Mouse (Mus musculus): ENCODE data around the gene Kcp. TPM values are rescaled to one million over a fixed set of nuclear protein-coding genes. Genes with fewer than 3 reads are reported as not detected.

Gene Kcp
- polyA plus RNA-seq, 1 experiment from 2014 or later = 9.2 TPM

- no peak; the same call in 1 of the 2 replicates for ATAC-seq (replicated peaks; ENCODE audit: extremely low read depth, insufficient read depth, low FRiP score)
- Histone ChIP-seq H3K9ac (ENCODE audit: low read length) (peak within 1 kb of the TSS; percentile 74), H3K9me3 (replicated peaks; ENCODE audit: control insufficient read depth, low read length) (peaks cover 4% of the 10 kb centered on the region; the same call in 1 of the 2 replicates), H3K4me2 (ENCODE audit: low read depth, low read length) (peak within 1 kb of the TSS; percentile 97), H3K27me3 (ENCODE audit: control insufficient read depth, insufficient read depth, low read length) (peaks cover 13% of the 10 kb centered on the region), H3K4me1 (ENCODE audit: control insufficient read depth, insufficient read depth, low read length) (peaks cover 32% of the 10 kb centered on the region), H3K27ac (ENCODE audit: low read length) (no peak within 1 kb of the TSS), H3K4me3 (ENCODE audit: low read length) (peak within 1 kb of the TSS; percentile 69), H3K36me3 (ENCODE audit: control insufficient read depth, insufficient read depth) (no peaks in the 10 kb centered on the region)
- WGBS = under 1% methylated on average over 86 of the region's 96 CpGs
Observed at GRCm38 (mm10) chr6:29526281-29527251, 18.8 kb upstream of the Kcp start, which contains the start of gene Irf5. Irf5 (plus strand) TSS chr6:29526625.

- H3K9me3 ChIP-seq (replicated peaks; ENCODE audit: control insufficient read depth, low read length) = peaks cover 4% of the 10 kb centered on the region; the same call in 1 of the 2 replicates
- H3K36me3 ChIP-seq (ENCODE audit: control insufficient read depth, insufficient read depth) = no peaks in the 10 kb centered on the region
- peaks cover 13% of the 10 kb centered on the region for H3K27me3 ChIP-seq (ENCODE audit: control insufficient read depth, insufficient read depth, low read length)
- no peak for ATAC-seq (replicated peaks; ENCODE audit: extremely low read depth, insufficient read depth, low FRiP score)
- no peak overlapping the region for H3K4me2 ChIP-seq (ENCODE audit: low read depth, low read length)
- WGBS = 76% methylated on average over 6 of the region's 6 CpGs
- peaks cover 32% of the 10 kb centered on the region for H3K4me1 ChIP-seq (ENCODE audit: control insufficient read depth, insufficient read depth, low read length)
- no peak overlapping the region for H3K4me3 ChIP-seq (ENCODE audit: low read length)
- no peak overlapping the region for H3K9ac ChIP-seq (ENCODE audit: low read length)
- H3K27ac ChIP-seq (ENCODE audit: low read length) = no peak overlapping the region
Observed at GRCm38 (mm10) chr6:29525256-29525655, 17.5 kb upstream of the Kcp start.

- no peak for ATAC-seq (replicated peaks; ENCODE audit: extremely low read depth, insufficient read depth, low FRiP score)
- peaks cover 10% of the 10 kb centered on the region for H3K27me3 ChIP-seq (ENCODE audit: control insufficient read depth, insufficient read depth, low read length)
- no peak overlapping the region for H3K4me3 ChIP-seq (ENCODE audit: low read length)
- no peak overlapping the region for H3K27ac ChIP-seq (ENCODE audit: low read length)
- H3K9me3 ChIP-seq (replicated peaks; ENCODE audit: control insufficient read depth, low read length) = peaks cover 4% of the 10 kb centered on the region; the same call in 1 of the 2 replicates
- 34% methylated on average over 6 of the region's 6 CpGs for WGBS
- H3K4me1 ChIP-seq (ENCODE audit: control insufficient read depth, insufficient read depth, low read length) = peaks cover 22% of the 10 kb centered on the region
- H3K36me3 ChIP-seq (ENCODE audit: control insufficient read depth, insufficient read depth) = no peaks in the 10 kb centered on the region
- no peak overlapping the region for H3K9ac ChIP-seq (ENCODE audit: low read length)
- no peak overlapping the region for H3K4me2 ChIP-seq (ENCODE audit: low read depth, low read length)
Observed at GRCm38 (mm10) chr6:29524034-29524489, 16.3 kb upstream of the Kcp start.

- no peak overlapping the region for H3K4me3 ChIP-seq (ENCODE audit: low read length)
- no peaks in the 10 kb centered on the region for H3K36me3 ChIP-seq (ENCODE audit: control insufficient read depth, insufficient read depth)
- 75% methylated on average over 12 of the region's 12 CpGs for WGBS
- H3K9me3 ChIP-seq (replicated peaks; ENCODE audit: control insufficient read depth, low read length) = peaks cover 4% of the 10 kb centered on the region; the same call in 1 of the 2 replicates
- H3K4me2 ChIP-seq (ENCODE audit: low read depth, low read length) = no peak overlapping the region
- H3K27ac ChIP-seq (ENCODE audit: low read length) = peak overlapping the region; percentile 36; the same call in 1 of the 2 replicates
- H3K4me1 ChIP-seq (ENCODE audit: control insufficient read depth, insufficient read depth, low read length) = peaks cover 20% of the 10 kb centered on the region
- peaks cover 10% of the 10 kb centered on the region for H3K27me3 ChIP-seq (ENCODE audit: control insufficient read depth, insufficient read depth, low read length)
- no peak for ATAC-seq (replicated peaks; ENCODE audit: extremely low read depth, insufficient read depth, low FRiP score)
- H3K9ac ChIP-seq (ENCODE audit: low read length) = no peak overlapping the region
Observed at GRCm38 (mm10) chr6:29523301-29524033, 15.7 kb upstream of the Kcp start.

- peaks cover 14% of the 10 kb centered on the region for H3K4me1 ChIP-seq (ENCODE audit: control insufficient read depth, insufficient read depth, low read length)
- H3K4me3 ChIP-seq (ENCODE audit: low read length) = no peak overlapping the region
- H3K27ac ChIP-seq (ENCODE audit: low read length) = no peak overlapping the region
- ATAC-seq (replicated peaks; ENCODE audit: extremely low read depth, insufficient read depth, low FRiP score) = no peak
- H3K9me3 ChIP-seq (replicated peaks; ENCODE audit: control insufficient read depth, low read length) = peaks cover 4% of the 10 kb centered on the region; the same call in 1 of the 2 replicates
- no peaks in the 10 kb centered on the region for H3K36me3 ChIP-seq (ENCODE audit: control insufficient read depth, insufficient read depth)
- peaks cover 7% of the 10 kb centered on the region; the same call in 1 of the 2 replicates for H3K27me3 ChIP-seq (ENCODE audit: control insufficient read depth, insufficient read depth, low read length)
- WGBS = 72% methylated on average over 6 of the region's 6 CpGs
- no peak overlapping the region for H3K9ac ChIP-seq (ENCODE audit: low read length)
- H3K4me2 ChIP-seq (ENCODE audit: low read depth, low read length) = no peak overlapping the region
Observed at GRCm38 (mm10) chr6:29522626-29523300, 15.0 kb upstream of the Kcp start.

GRCm38 (mm10) chr6:29517139-29517538 lies 9.4 kb upstream of the Kcp start:
- H3K9me3 ChIP-seq (replicated peaks; ENCODE audit: control insufficient read depth, low read length) = no peaks in the 10 kb centered on the region
- peaks cover 8% of the 10 kb centered on the region for H3K4me1 ChIP-seq (ENCODE audit: control insufficient read depth, insufficient read depth, low read length)
- ATAC-seq (replicated peaks; ENCODE audit: extremely low read depth, insufficient read depth, low FRiP score) = peak; percentile 37; the same call in 1 of the 2 replicates
- no peaks in the 10 kb centered on the region for H3K36me3 ChIP-seq (ENCODE audit: control insufficient read depth, insufficient read depth)
- H3K4me2 ChIP-seq (ENCODE audit: low read depth, low read length) = no peak overlapping the region
- H3K27ac ChIP-seq (ENCODE audit: low read length) = no peak overlapping the region
- H3K9ac ChIP-seq (ENCODE audit: low read length) = no peak overlapping the region
- 6% methylated on average over 5 of the region's 5 CpGs for WGBS
- no peaks in the 10 kb centered on the region for H3K27me3 ChIP-seq (ENCODE audit: control insufficient read depth, insufficient read depth, low read length)
- no peak overlapping the region for H3K4me3 ChIP-seq (ENCODE audit: low read length)

- H3K4me1 ChIP-seq (ENCODE audit: control insufficient read depth, insufficient read depth, low read length) = peaks cover 8% of the 10 kb centered on the region
- peak overlapping the region; percentile 27 for H3K9ac ChIP-seq (ENCODE audit: low read length)
- H3K27ac ChIP-seq (ENCODE audit: low read length) = peak overlapping the region; percentile 17; the same call in 1 of the 2 replicates
- no peaks in the 10 kb centered on the region for H3K9me3 ChIP-seq (replicated peaks; ENCODE audit: control insufficient read depth, low read length)
- H3K36me3 ChIP-seq (ENCODE audit: control insufficient read depth, insufficient read depth) = no peaks in the 10 kb centered on the region
- peak overlapping the region; percentile 56 for H3K4me2 ChIP-seq (ENCODE audit: low read depth, low read length)
- H3K27me3 ChIP-seq (ENCODE audit: control insufficient read depth, insufficient read depth, low read length) = peaks cover 6% of the 10 kb centered on the region; the same call in 1 of the 2 replicates
- WGBS = 1% methylated on average over 11 of the region's 11 CpGs
- peak; percentile 52 for ATAC-seq (replicated peaks; ENCODE audit: extremely low read depth, insufficient read depth, low FRiP score)
- peak overlapping the region; percentile 25 for H3K4me3 ChIP-seq (ENCODE audit: low read length)
Observed at GRCm38 (mm10) chr6:29513284-29513683, 5.5 kb upstream of the Kcp start.

GRCm38 (mm10) chr6:29509086-29509485 lies 1.3 kb upstream of the Kcp start:
- Histone ChIP-seq H3K27me3 (ENCODE audit: control insufficient read depth, insufficient read depth, low read length) (peaks cover 10% of the 10 kb centered on the region; the same call in 1 of the 2 replicates), H3K4me2 (ENCODE audit: low read depth, low read length) (no peak overlapping the region), H3K4me1 (ENCODE audit: control insufficient read depth, insufficient read depth, low read length) (peaks cover 10% of the 10 kb centered on the region), H3K9me3 (replicated peaks; ENCODE audit: control insufficient read depth, low read length) (no peaks in the 10 kb centered on the region), H3K36me3 (ENCODE audit: control insufficient read depth, insufficient read depth) (no peaks in the 10 kb centered on the region), H3K9ac (ENCODE audit: low read length) (no peak overlapping the region), H3K4me3 (ENCODE audit: low read length) (no peak overlapping the region), H3K27ac (ENCODE audit: low read length) (peak overlapping the region; percentile 53; the same call in 1 of the 2 replicates)
- no peak for ATAC-seq (replicated peaks; ENCODE audit: extremely low read depth, insufficient read depth, low FRiP score)
- 48% methylated on average over 2 of the region's 2 CpGs for WGBS

Data from heart, embryonic 16.5 days (tissue).